Comparison of ENCODE assay signal across 24 mouse cellular contexts in the genomic region with DNA sequence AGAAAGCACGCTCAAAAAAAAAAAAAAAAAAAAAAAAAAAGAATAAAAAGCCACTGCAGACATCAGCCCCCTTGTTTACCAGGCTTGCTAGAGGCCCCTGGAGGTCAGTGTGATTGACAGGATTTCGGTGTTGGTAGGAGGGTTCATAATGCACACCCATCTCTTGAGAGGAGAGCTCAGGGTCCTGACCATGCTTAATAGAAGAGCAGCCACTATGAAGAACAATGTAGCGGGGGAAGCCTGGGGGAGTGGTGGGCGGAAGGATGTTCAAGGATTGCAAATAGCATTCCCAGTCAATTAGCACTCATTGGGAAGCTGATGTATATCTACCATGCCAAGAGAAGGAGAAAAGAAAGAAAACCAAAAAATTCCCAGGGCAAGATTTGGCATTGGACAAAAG.
DNase-seq lines count a peak whose midpoint lies in the region; ATAC-seq and TF ChIP-seq lines count a peak whose summit lies in the region.
"Had no signal": no experiment of that assay in that cellular context is flagged by ENCODE, and none has a peak within 500 bp of the region (broad histone marks: within the 10 kb centered on the region; RNA-seq: fewer than 3 reads in every experiment).

No protein-coding gene starts in this region.

- H3K27me3 ChIP-seq in hindbrain, embryonic 10.5 days (ENCODE audit: insufficient read depth, poor library complexity, severe bottlenecking): no peaks in the 10 kb centered on the region
- H3K27me3 ChIP-seq in hindbrain, postnatal 0 days (ENCODE audit: insufficient read depth, low read length): no peaks in the 10 kb centered on the region
- H3K27me3 ChIP-seq in midbrain, embryonic 12.5 days: peaks cover 9% of the 10 kb centered on the region; the same call in 1 of the 2 replicates
- no peaks in the 10 kb centered on the region for H3K27me3 ChIP-seq in midbrain, embryonic 15.5 days (replicated peaks)
- H3K27me3 ChIP-seq in hindbrain, embryonic 13.5 days: no peaks in the 10 kb centered on the region
- H3K27me3 ChIP-seq: embryonic facial prominence, embryonic 12.5 days; heart, embryonic 12.5 days; kidney, embryonic 15.5 days; liver, embryonic 13.5 days had no signal

- no peak overlapping the region for H3K9ac ChIP-seq in hindbrain, postnatal 0 days (replicated peaks; ENCODE audit: low read length)
- no peak overlapping the region for H3K9ac ChIP-seq in midbrain, embryonic 12.5 days (replicated peaks)
- H3K9ac ChIP-seq in midbrain, embryonic 15.5 days: no peak overlapping the region
- no peak overlapping the region for H3K9ac ChIP-seq in hindbrain, embryonic 13.5 days
- H3K9ac ChIP-seq: embryonic facial prominence, embryonic 12.5 days; forebrain, postnatal 0 days; heart, embryonic 12.5 days; kidney, embryonic 15.5 days; liver, embryonic 13.5 days had no signal

- TF ChIP-seq CTCF in hindbrain, postnatal 0 days (IDR thresholded peaks at IDR 0.05; ENCODE audit: low read depth): no peak

- no peak overlapping the region for H3K4me2 ChIP-seq in hindbrain, postnatal 0 days (ENCODE audit: low read depth, low read length)
- no peak overlapping the region for H3K4me2 ChIP-seq in midbrain, embryonic 12.5 days (replicated peaks)
- H3K4me2 ChIP-seq in midbrain, embryonic 15.5 days: no peak overlapping the region
- no peak overlapping the region for H3K4me2 ChIP-seq in hindbrain, embryonic 13.5 days
- H3K4me2 ChIP-seq: embryonic facial prominence, embryonic 12.5 days; kidney, embryonic 15.5 days; liver, embryonic 13.5 days had no signal

- H3K27ac ChIP-seq in hindbrain, embryonic 10.5 days: peak overlapping the region; percentile 75
- no peak overlapping the region for H3K27ac ChIP-seq in hindbrain, postnatal 0 days
- no peak overlapping the region for H3K27ac ChIP-seq in midbrain, embryonic 12.5 days (replicated peaks)
- no peak overlapping the region for H3K27ac ChIP-seq in midbrain, embryonic 15.5 days
- H3K27ac ChIP-seq in hindbrain, embryonic 13.5 days: 0 out of 2 replicates have a peak overlapping the region, but pooled peaks have one; percentile 23
- H3K27ac ChIP-seq: embryonic facial prominence, embryonic 12.5 days; kidney, embryonic 15.5 days; left cerebral cortex, adult 2 months; liver, embryonic 13.5 days had no signal

- no peaks in the 10 kb centered on the region for H3K9me3 ChIP-seq in hindbrain, embryonic 10.5 days
- peaks cover 4% of the 10 kb centered on the region; the same call in 1 of the 2 replicates for H3K9me3 ChIP-seq in hindbrain, postnatal 0 days (ENCODE audit: low read length)
- no peaks in the 10 kb centered on the region for H3K9me3 ChIP-seq in midbrain, embryonic 12.5 days
- no peaks in the 10 kb centered on the region for H3K9me3 ChIP-seq in midbrain, embryonic 15.5 days
- H3K9me3 ChIP-seq in hindbrain, embryonic 13.5 days: no peaks in the 10 kb centered on the region
- H3K9me3 ChIP-seq: embryonic facial prominence, embryonic 12.5 days; kidney, embryonic 15.5 days; liver, embryonic 13.5 days had no signal

- no peak for DNase-seq in hindbrain, embryonic 10.5 days (ENCODE audit: low spot score)
- DNase-seq in hindbrain, postnatal 0 days (ENCODE audit: low spot score): no peak
- DNase-seq in retina, postnatal 1 day: peak; percentile 57
- DNase-seq in thymus, postnatal 0 days (ENCODE audit: low spot score): no peak
- DNase-seq: adrenal gland, adult 8-10 months; cerebellum, adult 2 months; cerebellum, postnatal 25 days; forebrain, postnatal 0 days; gastrocnemius, postnatal 14 days; heart, adult 11 months; heart, postnatal 10 days; kidney, postnatal 4 days; liver, embryonic 13.5 days; lung, postnatal 10 days; thymus, postnatal 25 days had no signal

- 0 out of 2 replicates have a peak, but pooled peaks cover 2% of the 10 kb centered on the region for H3K36me3 ChIP-seq in hindbrain, embryonic 10.5 days
- H3K36me3 ChIP-seq in hindbrain, postnatal 0 days (ENCODE audit: insufficient read depth, low read length): no peaks in the 10 kb centered on the region
- no peaks in the 10 kb centered on the region for H3K36me3 ChIP-seq in midbrain, embryonic 12.5 days
- H3K36me3 ChIP-seq in midbrain, embryonic 15.5 days (replicated peaks): no peaks in the 10 kb centered on the region
- H3K36me3 ChIP-seq in hindbrain, embryonic 13.5 days: no peaks in the 10 kb centered on the region
- H3K36me3 ChIP-seq: embryonic facial prominence, embryonic 12.5 days; heart, embryonic 12.5 days; kidney, embryonic 15.5 days; liver, embryonic 13.5 days had no signal

- H3K4me3 ChIP-seq in hindbrain, embryonic 10.5 days: no peak overlapping the region
- no peak overlapping the region for H3K4me3 ChIP-seq in hindbrain, postnatal 0 days (ENCODE audit: low read length)
- no peak overlapping the region for H3K4me3 ChIP-seq in midbrain, embryonic 12.5 days
- no peak overlapping the region for H3K4me3 ChIP-seq in midbrain, embryonic 15.5 days
- no peak overlapping the region for H3K4me3 ChIP-seq in hindbrain, embryonic 13.5 days
- H3K4me3 ChIP-seq: embryonic facial prominence, embryonic 12.5 days; heart, embryonic 12.5 days; kidney, embryonic 15.5 days; left cerebral cortex, adult 2 months; liver, embryonic 13.5 days had no signal

- no peak for ATAC-seq in hindbrain, postnatal 0 days
- ATAC-seq in midbrain, embryonic 12.5 days (ENCODE audit: low FRiP score, low read depth): peak; percentile 67
- no peak for ATAC-seq in midbrain, embryonic 15.5 days (replicated peaks)
- ATAC-seq in hindbrain, embryonic 13.5 days (ENCODE audit: low FRiP score): peak; percentile 58; the same call in 1 of the 2 replicates
- ATAC-seq: activated CD4-positive, CD25-positive, alpha-beta regulatory T cell, adult 4 months; forebrain, postnatal 0 days; intestine, postnatal 0 days had no signal

- peaks cover 73% of the 10 kb centered on the region for H3K4me1 ChIP-seq in hindbrain, embryonic 10.5 days (replicated peaks)
- H3K4me1 ChIP-seq in hindbrain, postnatal 0 days (ENCODE audit: insufficient read depth, low read length): peaks cover 3% of the 10 kb centered on the region; the same call in 1 of the 2 replicates
- peaks cover 37% of the 10 kb centered on the region for H3K4me1 ChIP-seq in midbrain, embryonic 12.5 days
- peaks cover 37% of the 10 kb centered on the region for H3K4me1 ChIP-seq in midbrain, embryonic 15.5 days
- peaks cover 44% of the 10 kb centered on the region for H3K4me1 ChIP-seq in hindbrain, embryonic 13.5 days (replicated peaks)
- H3K4me1 ChIP-seq: liver, embryonic 13.5 days had no signal

- WGBS in hindbrain, embryonic 10.5 days: 20% methylated on average over 4 of the region's 4 CpGs
- 34% methylated on average over 4 of the region's 4 CpGs for WGBS in hindbrain, postnatal 0 days
- WGBS in midbrain, embryonic 12.5 days: 21% methylated on average over 4 of the region's 4 CpGs
- WGBS in midbrain, embryonic 15.5 days: 25% methylated on average over 4 of the region's 4 CpGs
- WGBS in hindbrain, embryonic 13.5 days: 18% methylated on average over 4 of the region's 4 CpGs

Comparison
In these comparisons a context has a peak if more than half of its experiments do, and no peak if none do; other contexts are left out.
1. H3K27ac ChIP-seq: peak in hindbrain, embryonic 10.5 days (single experiment) and hindbrain, embryonic 13.5 days (single experiment); none in hindbrain, postnatal 0 days (single experiment), midbrain, embryonic 12.5 days (single experiment) and midbrain, embryonic 15.5 days (single experiment).
2. ATAC-seq: peak in midbrain, embryonic 12.5 days (single experiment) and hindbrain, embryonic 13.5 days (single experiment); none in hindbrain, postnatal 0 days (single experiment) and midbrain, embryonic 15.5 days (single experiment).